Mouse (Mus musculus): ENCODE measurements around the gene Nucb1. TPM values are rescaled to one million over a fixed set of nuclear protein-coding genes. Genes with fewer than 3 reads are reported as not detected.
A peak's percentile ranks its signal among the peaks of the same experiment; 100 is the strongest.
"Not testable (repeated sequence)": the region's sequence is repeated elsewhere in the genome, so short reads cannot be mapped to it uniquely, and the experiment has no call there.

Gene Nucb1
- polyA plus RNA-seq, 1 experiment from 2014 or later: 209 TPM

DNA sequence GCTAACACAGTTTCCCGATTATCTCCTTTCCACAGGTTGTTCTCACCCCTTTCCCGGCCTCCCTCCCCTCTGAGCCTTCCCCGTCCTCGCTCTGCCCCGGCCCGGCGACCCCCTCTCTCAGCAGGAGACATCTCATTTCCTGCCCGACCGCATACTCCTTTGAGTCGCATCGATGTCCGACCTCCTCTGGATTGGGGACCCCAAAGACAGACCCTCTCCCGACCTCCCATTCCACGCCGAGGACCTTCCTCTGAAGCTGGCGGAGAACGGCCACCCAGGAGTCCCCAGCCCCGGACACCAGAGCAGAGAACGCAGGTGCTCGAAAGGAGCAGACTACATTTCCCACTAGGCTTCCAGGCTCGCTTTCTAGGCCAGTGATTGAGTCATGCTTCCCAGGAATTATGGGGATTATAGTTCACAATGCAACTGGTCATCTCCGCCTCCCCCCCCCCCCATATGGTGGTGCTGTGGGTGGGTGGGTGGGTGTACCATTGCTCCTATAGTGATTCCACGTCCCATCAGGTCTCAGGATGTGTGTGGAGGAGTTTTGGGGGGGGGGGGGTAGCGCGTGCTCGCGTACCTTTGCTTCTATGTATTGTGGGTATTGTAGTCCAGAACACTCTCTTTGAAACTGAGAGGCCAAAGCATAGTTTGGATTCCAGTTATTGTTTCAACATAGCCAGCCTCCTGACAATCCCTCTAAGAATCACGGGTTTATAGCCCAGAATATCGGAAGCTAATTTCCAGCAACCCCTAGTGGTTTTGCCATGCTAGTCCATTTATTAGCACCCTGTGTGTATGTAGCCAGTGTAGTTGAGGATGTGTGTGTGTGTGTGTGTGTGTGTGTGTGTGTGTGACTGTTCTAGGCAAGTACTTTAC is 28.2 kb upstream of the Nucb1 start:
- WGBS: 4% methylated on average over 29 of the region's 29 CpGs
- H3K27me3 ChIP-seq (replicated peaks): no peaks in the 10 kb centered on the region
- H3K27ac ChIP-seq: no peak overlapping the region
- H3K4me2 ChIP-seq (replicated peaks): peak overlapping the region; percentile 92
- peak overlapping the region; percentile 46; the same call in 1 of the 2 replicates for H3K9ac ChIP-seq
- no peaks in the 10 kb centered on the region for H3K36me3 ChIP-seq
- ATAC-seq: peak; percentile 89
- H3K4me1 ChIP-seq (replicated peaks): peaks cover 6% of the 10 kb centered on the region
- no peaks in the 10 kb centered on the region for H3K9me3 ChIP-seq
- peak overlapping the region; percentile 52 for H3K4me3 ChIP-seq (replicated peaks)

DNA sequence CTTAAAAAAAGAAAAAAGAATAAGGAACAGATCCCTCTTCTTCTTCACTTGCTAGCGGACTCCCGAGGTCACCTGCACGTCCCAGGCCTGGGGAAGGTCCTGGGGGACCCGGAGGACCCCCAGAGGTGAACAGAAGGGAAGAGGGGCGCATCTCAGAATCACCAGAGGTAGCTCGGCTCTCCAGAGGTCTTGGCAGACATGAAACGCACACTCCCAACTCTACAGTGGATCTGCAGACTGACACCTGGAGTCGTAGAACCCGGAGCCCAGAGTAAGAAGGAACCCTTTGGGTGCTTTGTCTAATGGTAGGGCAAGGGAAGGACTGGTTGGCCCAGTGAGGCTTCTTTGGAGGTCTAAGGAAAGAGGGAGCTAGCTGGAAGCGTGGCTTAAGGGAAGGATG is 27.4 kb upstream of the Nucb1 start:
- H3K27me3 ChIP-seq (replicated peaks): no peaks in the 10 kb centered on the region
- peak overlapping the region; percentile 92 for H3K4me2 ChIP-seq (replicated peaks)
- H3K4me3 ChIP-seq (replicated peaks): peak overlapping the region; percentile 52
- H3K4me1 ChIP-seq (replicated peaks): peaks cover 6% of the 10 kb centered on the region
- no peak overlapping the region for H3K9ac ChIP-seq
- H3K9me3 ChIP-seq: no peaks in the 10 kb centered on the region
- 82% methylated on average over 10 of the region's 10 CpGs for WGBS
- H3K36me3 ChIP-seq: no peaks in the 10 kb centered on the region
- H3K27ac ChIP-seq: no peak overlapping the region
- ATAC-seq: no peak; the same call in 1 of the 2 replicates

GRCm38 (mm10) chr7:45535676-45536075 is 25.5 kb upstream of the Nucb1 start:
- Histone ChIP-seq H3K27ac (no peak overlapping the region), H3K36me3 (no peaks in the 10 kb centered on the region), H3K4me3 (replicated peaks) (no peak overlapping the region), H3K9me3 (no peaks in the 10 kb centered on the region), H3K27me3 (replicated peaks) (no peaks in the 10 kb centered on the region), H3K9ac (no peak overlapping the region), H3K4me1 (replicated peaks) (peaks cover 6% of the 10 kb centered on the region), H3K4me2 (replicated peaks) (no peak overlapping the region)
- no peak for ATAC-seq
- 74% methylated on average over 1 of the region's 1 CpGs for WGBS

GRCm38 (mm10) chr7:45530643-45531042 is 20.4 kb upstream of the Nucb1 start:
- WGBS: 40% methylated on average over 2 of the region's 2 CpGs
- Histone ChIP-seq H3K4me1 (replicated peaks) (peaks cover 4% of the 10 kb centered on the region; the same call in 1 of the 2 replicates), H3K27ac (no peak overlapping the region), H3K4me2 (replicated peaks) (peak overlapping the region; percentile 24), H3K9ac (no peak overlapping the region), H3K9me3 (no peaks in the 10 kb centered on the region), H3K4me3 (replicated peaks) (no peak overlapping the region), H3K36me3 (no peaks in the 10 kb centered on the region), H3K27me3 (replicated peaks) (no peaks in the 10 kb centered on the region)
- no peak for ATAC-seq

DNA sequence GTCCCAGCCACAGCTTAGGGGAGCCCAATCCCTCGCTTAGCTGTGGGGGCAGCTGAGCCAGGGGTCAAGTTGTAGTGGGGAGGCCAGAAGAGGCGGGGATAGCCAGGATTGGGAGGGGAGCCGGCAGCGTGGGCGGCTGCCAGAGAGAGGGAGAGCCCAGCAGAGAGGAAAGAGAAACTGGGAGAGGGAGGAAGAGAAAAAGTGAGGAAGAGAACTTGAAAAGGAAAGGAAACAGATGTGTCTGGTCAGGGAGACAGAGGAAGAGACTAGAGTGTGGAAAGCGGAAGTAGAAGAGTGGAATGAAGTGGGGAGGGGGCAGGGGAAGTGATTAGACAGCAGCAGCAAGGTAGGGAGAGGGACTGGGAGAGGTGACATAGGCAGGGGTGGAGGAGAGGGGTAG is 19.3 kb upstream of the Nucb1 start:
- H3K4me1 ChIP-seq (replicated peaks): peaks cover 14% of the 10 kb centered on the region
- WGBS: 24% methylated on average over 6 of the region's 6 CpGs
- H3K36me3 ChIP-seq: no peaks in the 10 kb centered on the region
- no peaks in the 10 kb centered on the region for H3K27me3 ChIP-seq (replicated peaks)
- H3K4me2 ChIP-seq (replicated peaks): peak overlapping the region; percentile 19; the same call in 1 of the 2 replicates
- no peak overlapping the region for H3K9ac ChIP-seq
- no peak for ATAC-seq
- H3K27ac ChIP-seq: 0 out of 2 replicates have a peak overlapping the region, but pooled peaks have one; percentile 36
- H3K4me3 ChIP-seq (replicated peaks): no peak overlapping the region
- no peaks in the 10 kb centered on the region for H3K9me3 ChIP-seq

GRCm38 (mm10) chr7:45527169-45527568 is 17.0 kb upstream of the Nucb1 start:
- H3K9ac ChIP-seq; H3K4me3 ChIP-seq (replicated peaks); H3K36me3 ChIP-seq; ATAC-seq; H3K4me2 ChIP-seq (replicated peaks); H3K27ac ChIP-seq; H3K27me3 ChIP-seq (replicated peaks); H3K9me3 ChIP-seq: not testable (repeated sequence)
- peaks cover 25% of the 10 kb centered on the region for H3K4me1 ChIP-seq (replicated peaks)
- 89% methylated on average over 6 of the region's 6 CpGs for WGBS

- no peaks in the 10 kb centered on the region for H3K27me3 ChIP-seq (replicated peaks)
- ATAC-seq: no peak
- H3K9me3 ChIP-seq: no peaks in the 10 kb centered on the region
- peak overlapping the region; percentile 84; the same call in 1 of the 2 replicates for H3K9ac ChIP-seq
- peaks cover 25% of the 10 kb centered on the region for H3K4me1 ChIP-seq (replicated peaks)
- peak overlapping the region; percentile 83 for H3K4me2 ChIP-seq (replicated peaks)
- WGBS: 26% methylated on average over 7 of the region's 7 CpGs
- H3K27ac ChIP-seq: peak overlapping the region; percentile 91
- peak overlapping the region; percentile 72 for H3K4me3 ChIP-seq (replicated peaks)
- no peaks in the 10 kb centered on the region for H3K36me3 ChIP-seq
Observed at GRCm38 (mm10) chr7:45526474-45527120, 16.4 kb upstream of the Nucb1 start.

GRCm38 (mm10) chr7:45525809-45526473 is 15.7 kb upstream of the Nucb1 start, which contains the start of the genes Ppp1r15a and Plekha4:
Ppp1r15a (minus strand) TSS chr7:45526268.
Plekha4 (plus strand) TSS chr7:45526330.
- H3K27ac ChIP-seq: peak within 1 kb of the TSS; percentile 91
- H3K9me3 ChIP-seq: no peaks in the 10 kb centered on the region
- H3K36me3 ChIP-seq: no peaks in the 10 kb centered on the region
- peak within 1 kb of the TSS; percentile 72 for H3K4me3 ChIP-seq (replicated peaks)
- H3K4me2 ChIP-seq (replicated peaks): peak within 1 kb of the TSS; percentile 83
- ATAC-seq: peak; percentile 87
- peak within 1 kb of the TSS; percentile 84 for H3K9ac ChIP-seq
- H3K4me1 ChIP-seq (replicated peaks): peaks cover 30% of the 10 kb centered on the region
- WGBS: under 1% methylated on average over 54 of the region's 54 CpGs
- no peaks in the 10 kb centered on the region for H3K27me3 ChIP-seq (replicated peaks)

GRCm38 (mm10) chr7:45524841-45525621 is 14.8 kb upstream of the Nucb1 start:
- no peaks in the 10 kb centered on the region for H3K36me3 ChIP-seq
- no peaks in the 10 kb centered on the region for H3K9me3 ChIP-seq
- H3K4me3 ChIP-seq (replicated peaks): peak overlapping the region; percentile 72
- WGBS: 20% methylated on average over 12 of the region's 12 CpGs
- peak overlapping the region; percentile 91; the same call in 1 of the 2 replicates for H3K27ac ChIP-seq
- H3K9ac ChIP-seq: peak overlapping the region; percentile 84
- peak overlapping the region; percentile 83 for H3K4me2 ChIP-seq (replicated peaks)
- ATAC-seq: no peak; the same call in 1 of the 2 replicates
- no peaks in the 10 kb centered on the region for H3K27me3 ChIP-seq (replicated peaks)
- peaks cover 26% of the 10 kb centered on the region for H3K4me1 ChIP-seq (replicated peaks)

DNA sequence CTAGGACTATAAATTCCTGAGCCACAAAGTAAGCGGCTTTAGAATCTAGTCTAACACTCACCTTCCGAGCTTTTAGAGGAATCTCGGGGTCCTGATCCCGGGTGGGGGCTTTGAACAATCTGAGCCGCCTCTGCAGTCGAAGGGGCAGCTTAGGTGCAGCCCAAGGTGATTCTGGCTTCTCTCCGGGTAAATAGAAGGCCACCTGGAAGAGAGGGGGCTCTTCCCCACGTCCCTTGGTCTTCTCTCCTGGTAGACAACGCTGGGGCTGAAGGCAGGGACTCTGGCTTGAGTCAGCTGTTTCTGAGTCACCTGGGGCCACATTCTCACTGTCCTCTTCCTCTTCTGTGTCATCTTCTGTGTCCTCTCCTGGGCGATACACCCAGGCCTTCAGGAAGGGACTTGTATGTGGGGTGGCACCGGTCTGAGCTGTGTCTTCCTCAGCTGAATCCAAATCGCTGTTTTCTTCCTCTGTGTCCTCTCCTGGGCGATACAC is 13.5 kb upstream of the Nucb1 start:
- no peaks in the 10 kb centered on the region for H3K9me3 ChIP-seq
- H3K36me3 ChIP-seq: no peaks in the 10 kb centered on the region
- peak overlapping the region; percentile 32; the same call in 1 of the 2 replicates for H3K9ac ChIP-seq
- no peaks in the 10 kb centered on the region for H3K27me3 ChIP-seq (replicated peaks)
- H3K27ac ChIP-seq: no peak overlapping the region; the same call in 1 of the 2 replicates
- H3K4me3 ChIP-seq (replicated peaks): no peak overlapping the region
- peak overlapping the region; percentile 24 for H3K4me2 ChIP-seq (replicated peaks)
- ATAC-seq: no peak
- peaks cover 27% of the 10 kb centered on the region for H3K4me1 ChIP-seq (replicated peaks)
- WGBS: 73% methylated on average over 13 of the region's 13 CpGs

- peak overlapping the region; percentile 32; the same call in 1 of the 2 replicates for H3K9ac ChIP-seq
- H3K4me1 ChIP-seq (replicated peaks): peaks cover 28% of the 10 kb centered on the region
- H3K9me3 ChIP-seq: no peaks in the 10 kb centered on the region
- H3K36me3 ChIP-seq: no peaks in the 10 kb centered on the region
- no peak for ATAC-seq
- H3K4me3 ChIP-seq (replicated peaks): no peak overlapping the region
- 56% methylated on average over 18 of the region's 18 CpGs for WGBS
- H3K4me2 ChIP-seq (replicated peaks): peak overlapping the region; percentile 24
- no peak overlapping the region for H3K27ac ChIP-seq
- H3K27me3 ChIP-seq (replicated peaks): no peaks in the 10 kb centered on the region
Observed at GRCm38 (mm10) chr7:45522957-45523676, 12.9 kb upstream of the Nucb1 start.

Data from intestine, embryonic 15.5 days (tissue).